Mouse (Mus musculus) limb, embryonic 14.5 days (tissue): Measurements from ENCODE around the gene Med14. TPM values are rescaled to one million over a fixed set of nuclear protein-coding genes. Genes with fewer than 3 reads are reported as not detected.
A peak's percentile ranks its signal among the peaks of the same experiment; 100 is the strongest.

Experiments used
- ATAC-seq: fragments of 200-750 bp; cut with Nextera tagmentation; 2 replicates; pipeline ENCODE4 v1.8.0; 2017; ENCODE audit warnings: low read depth, moderate number of reproducible peaks, moderate TSS enrichment; ENCODE audit not compliant: low FRiP score
- DNase-seq: peaks from one replicate; pipeline ENCODE4 v3.0.0-alpha.2; 2015; ENCODE audit warnings: low spot score
- H3K27ac ChIP-seq: fragments of 300-500 bp; sonication (generic); replicated peaks from 2 replicates; pipeline ENCODE4 v1.5.1; 2014; ENCODE audit warnings: low read depth, mild to moderate bottlenecking, low read length, moderate library complexity, mixed read lengths
- H3K27me3 ChIP-seq: fragments of 300-500 bp; sonication (generic); 2 replicates; pipeline ENCODE4 v1.6.1; 2014; ENCODE audit warnings: low read length, mixed read lengths; ENCODE audit not compliant: control insufficient read depth, insufficient read depth
- H3K36me3 ChIP-seq: fragments of 300-500 bp; sonication (generic); 2 replicates; pipeline ENCODE4 v1.6.1; 2014; ENCODE audit warnings: mild to moderate bottlenecking, low read length, moderate library complexity, mixed read lengths; ENCODE audit not compliant: control insufficient read depth, insufficient read depth
- H3K4me1 ChIP-seq: fragments of 300-500 bp; sonication (generic); 2 replicates; pipeline ENCODE4 v1.6.1; 2014; ENCODE audit warnings: antibody characterized with exemption, low read length, mixed read lengths; ENCODE audit not compliant: control insufficient read depth, insufficient read depth
- H3K4me2 ChIP-seq: fragments of 300-500 bp; sonication (generic); replicated peaks from 2 replicates; pipeline ENCODE4 v1.6.1; 2014; ENCODE audit warnings: low read depth, mild to moderate bottlenecking, low read length, moderate library complexity; ENCODE audit not compliant: severe bottlenecking
- H3K4me3 ChIP-seq: fragments of 300-500 bp; sonication (generic); replicated peaks from 2 replicates; pipeline ENCODE4 v1.5.1; 2014; ENCODE audit warnings: low read length
- H3K9ac ChIP-seq: fragments of 300-500 bp; sonication (generic); 2 replicates; pipeline ENCODE4 v1.6.1; 2014; ENCODE audit warnings: mild to moderate bottlenecking, low read depth, low read length, moderate library complexity; ENCODE audit not compliant: severe bottlenecking
- H3K9me3 ChIP-seq: fragments of 300-500 bp; sonication (generic); 2 replicates; pipeline ENCODE4 v1.6.1; 2016; ENCODE audit warnings: low read length; ENCODE audit not compliant: control insufficient read depth
- POLR2A ChIP-seq: fragments of 200-500 bp; IDR thresholded peaks from 2 replicates; pipeline ENCODE4 v1.8.0; 2012; ENCODE audit warnings: inconsistent platforms, mild to moderate bottlenecking, moderate library complexity, borderline replicate concordance; ENCODE audit not compliant: insufficient read depth, insufficient read length; ENCODE audit errors: extremely low read depth
- WGBS: fragments of 180-500 bp; shearing (Covaris S2); extraction: QIAGEN DNeasy Blood & Tissue Kit; methylation state at CpG from one replicate; pipeline ENCODE4 v1.1.7; 2014; 5-methylcytosine and 5-hydroxymethylcytosine counted together
- polyA plus RNA-seq, 2 experiments: library from polyadenylated mRNA; depleted of rRNA in 1 of 2; stranded (reverse) in 1 of 2; unstranded in 1 of 2; fragments of >200 nt; fragmentation: Nextera tagmentation in 1 of 2; extraction: Ambion mirVana in 1 of 2; gene quantifications; 2 replicates each; pipeline versions ENCODE4 v1.2.1 to v1.2.3; 2012 to 2014

Gene Med14
- polyA plus RNA-seq, 2 experiments = 25.1 to 27.8 TPM

DNA sequence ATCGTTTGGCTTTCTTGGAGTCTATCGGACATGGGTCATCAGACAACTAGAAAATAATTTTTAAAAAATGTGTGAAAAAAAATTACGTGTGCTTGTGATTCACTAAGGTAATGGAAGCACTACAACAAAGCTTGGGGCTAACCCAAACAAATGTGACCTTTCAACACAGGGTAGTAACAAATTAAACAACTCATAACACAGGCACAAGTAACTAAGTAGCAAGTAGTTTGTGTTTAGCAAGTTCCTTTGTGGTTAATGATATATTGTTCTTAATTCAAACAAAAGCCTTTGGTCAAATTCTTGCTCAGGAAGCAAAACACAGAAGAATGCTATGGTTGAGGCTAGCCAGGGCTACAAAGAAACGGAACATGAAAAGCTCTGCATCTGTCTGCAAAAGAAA lies 45.8 kb downstream of the Med14 start:
- no peaks in the 10 kb centered on the region for H3K27me3 ChIP-seq
- DNase-seq = no peak
- no peak overlapping the region for H3K4me3 ChIP-seq
- H3K4me1 ChIP-seq = no peaks in the 10 kb centered on the region
- no peak overlapping the region for H3K4me2 ChIP-seq
- WGBS = 92% methylated on average over 4 of the region's 4 CpGs
- no peak overlapping the region for H3K27ac ChIP-seq
- no peak for TF ChIP-seq POLR2A
- H3K36me3 ChIP-seq = peaks cover 35% of the 10 kb centered on the region
- no peaks in the 10 kb centered on the region for H3K9me3 ChIP-seq
- H3K9ac ChIP-seq = no peak overlapping the region
- ATAC-seq = no peak

GRCm38 (mm10) chrX:12713796-12714195 lies 48.1 kb downstream of the Med14 start:
- DNase-seq = no peak

DNA sequence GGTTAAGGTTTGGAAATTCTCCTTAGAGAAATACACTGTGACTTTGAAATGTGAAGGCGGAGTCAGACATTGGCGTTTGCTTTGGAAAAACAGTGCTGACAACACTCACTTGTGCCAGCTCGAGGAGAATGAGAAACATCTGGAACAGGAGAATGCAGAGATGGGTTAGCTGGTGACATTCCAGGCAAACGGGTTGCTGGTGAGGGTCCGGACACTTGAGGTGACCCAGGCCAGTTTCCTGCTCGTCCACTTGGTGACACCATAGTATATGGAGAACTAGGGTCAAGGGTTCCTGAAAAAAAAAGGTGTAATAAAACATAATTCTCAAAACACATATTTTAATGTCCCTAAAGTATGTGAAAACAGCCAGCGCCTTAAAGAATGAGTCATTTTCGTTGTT lies 75.0 kb downstream of the Med14 start:
- Histone ChIP-seq H3K27me3 (no peaks in the 10 kb centered on the region), H3K9ac (no peak overlapping the region), H3K4me1 (no peaks in the 10 kb centered on the region), H3K4me3 (no peak overlapping the region), H3K9me3 (no peaks in the 10 kb centered on the region), H3K36me3 (peaks cover 19% of the 10 kb centered on the region), H3K27ac (no peak overlapping the region), H3K4me2 (no peak overlapping the region)
- 71% methylated on average over 8 of the region's 8 CpGs for WGBS
- DNase-seq (no peak), ATAC-seq (no peak)
- no peak for TF ChIP-seq POLR2A

More at GRCm38 (mm10) chrX:12713796-12714195, 48.1 kb downstream of the Med14 start:
- no peak for ATAC-seq
- no peak for TF ChIP-seq POLR2A
- no peak overlapping the region for H3K4me3 ChIP-seq
- no peak overlapping the region for H3K4me2 ChIP-seq
- H3K9me3 ChIP-seq = no peaks in the 10 kb centered on the region
- H3K36me3 ChIP-seq = peaks cover 33% of the 10 kb centered on the region
- no peak overlapping the region for H3K27ac ChIP-seq
- no peaks in the 10 kb centered on the region for H3K4me1 ChIP-seq
- no peaks in the 10 kb centered on the region for H3K27me3 ChIP-seq
- no peak overlapping the region for H3K9ac ChIP-seq
- WGBS = 95% methylated on average over 7 of the region's 7 CpGs

DNA sequence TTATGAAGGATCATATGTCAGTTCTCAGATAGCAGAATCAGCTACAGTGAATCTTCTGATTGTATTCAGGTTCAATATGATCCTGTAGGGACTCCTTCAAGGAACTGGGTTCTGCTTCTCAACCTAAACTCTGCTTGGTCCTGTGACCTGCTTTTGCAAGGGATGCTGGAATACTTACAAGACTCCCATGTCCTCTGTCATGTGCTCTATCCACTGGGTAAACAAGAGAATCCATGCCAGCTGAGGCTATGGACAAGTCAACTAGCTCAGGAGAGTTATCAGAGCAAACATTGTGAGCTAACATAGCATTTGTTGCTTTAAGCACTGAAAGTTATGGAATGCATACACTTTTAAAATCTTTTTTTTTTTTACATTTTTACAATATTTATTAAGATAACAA lies 75.8 kb downstream of the Med14 start:
- Histone ChIP-seq H3K9ac (no peak overlapping the region), H3K27ac (no peak overlapping the region), H3K4me3 (no peak overlapping the region), H3K36me3 (peaks cover 19% of the 10 kb centered on the region), H3K27me3 (no peaks in the 10 kb centered on the region), H3K9me3 (no peaks in the 10 kb centered on the region), H3K4me1 (no peaks in the 10 kb centered on the region), H3K4me2 (no peak overlapping the region)
- ATAC-seq (no peak), DNase-seq (no peak)
- no peak for TF ChIP-seq POLR2A

- 32% methylated on average over 6 of the region's 6 CpGs for WGBS
- no peak overlapping the region for H3K9ac ChIP-seq
- H3K9me3 ChIP-seq = no peaks in the 10 kb centered on the region
- H3K4me3 ChIP-seq = no peak overlapping the region
- no peak for ATAC-seq
- H3K36me3 ChIP-seq = peaks cover 14% of the 10 kb centered on the region
- H3K27ac ChIP-seq = no peak overlapping the region
- TF ChIP-seq POLR2A = no peak
- H3K4me2 ChIP-seq = no peak overlapping the region
- DNase-seq = peak; percentile 74
- H3K27me3 ChIP-seq = no peaks in the 10 kb centered on the region
- H3K4me1 ChIP-seq = no peaks in the 10 kb centered on the region; the same call in 1 of the 2 replicates
Observed at GRCm38 (mm10) chrX:12677396-12677795, 84.5 kb downstream of the Med14 start.
